Mouse (Mus musculus) midbrain, embryonic 11.5 days (tissue): ENCODE results near the gene Gm9944. TPM values are rescaled to one million over a fixed set of nuclear protein-coding genes. Genes with fewer than 3 reads are reported as not detected.

Experiments
- ATAC-seq: fragments of 200-750 bp; cut with Nextera tagmentation; 2 replicates; pipeline ENCODE4 v1.8.0; 2017; ENCODE audit warnings: moderate TSS enrichment, moderate library complexity; ENCODE audit not compliant: low FRiP score
- DNase-seq: peaks from one replicate; pipeline ENCODE4 v3.0.0; 2015; ENCODE audit warnings: low spot score; ENCODE audit errors: missing footprints
- H3K27ac ChIP-seq: fragments of 300-500 bp; sonication (generic); 2 replicates; pipeline ENCODE4 v1.5.1; 2014; ENCODE audit warnings: low read depth, low read length
- H3K27me3 ChIP-seq: fragments of 300-500 bp; sonication (generic); 2 replicates; pipeline ENCODE4 v1.6.1; 2014; ENCODE audit warnings: mild to moderate bottlenecking, low read length, moderate library complexity, mixed read lengths; ENCODE audit not compliant: control insufficient read depth, insufficient read depth
- H3K36me3 ChIP-seq: fragments of 300-500 bp; sonication (generic); 2 replicates; pipeline ENCODE4 v1.6.1; 2014; ENCODE audit warnings: mild to moderate bottlenecking, low read length, moderate library complexity, mixed read lengths; ENCODE audit not compliant: control insufficient read depth, insufficient read depth
- H3K4me1 ChIP-seq: fragments of 300-500 bp; sonication (generic); 2 replicates; pipeline ENCODE4 v1.6.1; 2014; ENCODE audit warnings: low read length; ENCODE audit not compliant: control insufficient read depth, insufficient read depth
- H3K4me2 ChIP-seq: fragments of 300-500 bp; sonication (generic); 2 replicates; pipeline ENCODE4 v1.6.1; 2014; ENCODE audit warnings: mild to moderate bottlenecking, moderate library complexity
- H3K4me3 ChIP-seq: fragments of 300-500 bp; sonication (generic); 2 replicates; pipeline ENCODE4 v1.5.1; 2014; ENCODE audit warnings: low read depth, low read length
- H3K9ac ChIP-seq: fragments of 300-500 bp; sonication (generic); 2 replicates; pipeline ENCODE4 v1.6.1; 2014; ENCODE audit warnings: low read length
- H3K9me3 ChIP-seq: fragments of 300-500 bp; sonication (generic); 2 replicates; pipeline ENCODE4 v1.6.1; 2016; ENCODE audit warnings: low read length; ENCODE audit not compliant: control insufficient read depth
- WGBS: fragments of 180-500 bp; shearing (Covaris S2); extraction: QIAGEN DNeasy Blood & Tissue Kit; methylation state at CpG from one replicate; pipeline ENCODE4 v1.1.7; 2014; 5-methylcytosine and 5-hydroxymethylcytosine counted together
- polyA plus RNA-seq: library from polyadenylated mRNA; unstranded; fragments of >200 nt; fragmentation: Nextera tagmentation; extraction: Ambion mirVana; gene quantifications from 2 replicates; pipeline ENCODE4 v1.2.1, GENCODE M21; 2014

Gene Gm9944
- polyA plus RNA-seq, 1 experiment from 2014 or later, result not detected

DNA sequence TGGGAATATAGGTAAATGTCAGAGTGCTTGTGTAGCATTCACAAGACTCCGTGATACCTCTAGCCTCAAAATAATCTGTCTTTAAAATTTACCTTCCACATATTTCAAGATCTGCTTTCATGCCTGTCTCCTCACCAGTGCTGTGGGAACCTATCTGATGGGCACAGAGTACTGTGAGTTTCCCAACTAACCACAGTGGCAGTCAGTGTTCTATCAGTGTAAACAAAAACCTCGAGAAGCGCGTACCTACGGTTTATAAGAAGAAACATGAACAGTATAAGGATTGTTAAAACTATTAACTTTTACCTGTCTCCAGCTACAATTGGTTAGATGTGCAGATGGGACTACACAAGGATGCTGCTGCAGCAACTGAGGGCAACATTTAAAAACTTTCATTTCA, 19.9 kb downstream of the Gm9944 start:
- Histone ChIP-seq H3K4me2 (no peak overlapping the region), H3K27ac (no peak overlapping the region), H3K4me1 (no peaks in the 10 kb centered on the region), H3K36me3 (no peaks in the 10 kb centered on the region), H3K4me3 (no peak overlapping the region), H3K27me3 (no peaks in the 10 kb centered on the region), H3K9me3 (peaks cover 7% of the 10 kb centered on the region; the same call in 1 of the 2 replicates), H3K9ac (no peak overlapping the region)
- 91% methylated on average over 5 of the region's 5 CpGs for WGBS
- ATAC-seq (no peak), DNase-seq (no peak)

- WGBS, result 83% methylated on average over 2 of the region's 2 CpGs
- Histone ChIP-seq H3K36me3 (no peaks in the 10 kb centered on the region), H3K27me3 (no peaks in the 10 kb centered on the region), H3K4me2 (no peak overlapping the region), H3K9ac (no peak overlapping the region), H3K4me1 (no peaks in the 10 kb centered on the region), H3K9me3 (peaks cover 4% of the 10 kb centered on the region; the same call in 1 of the 2 replicates), H3K27ac (no peak overlapping the region), H3K4me3 (no peak overlapping the region)
- ATAC-seq (no peak), DNase-seq (no peak)
Observed at GRCm38 (mm10) chr4:144430723-144431122, 22.4 kb downstream of the Gm9944 start.

- no peaks in the 10 kb centered on the region for H3K27me3 ChIP-seq
- WGBS, result 20% methylated on average over 3 of the region's 3 CpGs
- no peak for DNase-seq
- H3K9me3 ChIP-seq, result peaks cover 4% of the 10 kb centered on the region; the same call in 1 of the 2 replicates
- no peak overlapping the region for H3K4me2 ChIP-seq
- no peak overlapping the region for H3K27ac ChIP-seq
- no peaks in the 10 kb centered on the region for H3K4me1 ChIP-seq
- ATAC-seq, result no peak
- no peaks in the 10 kb centered on the region for H3K36me3 ChIP-seq
- no peak overlapping the region for H3K9ac ChIP-seq
- H3K4me3 ChIP-seq, result no peak overlapping the region
Observed at GRCm38 (mm10) chr4:144428868-144429267, 24.2 kb downstream of the Gm9944 start.

DNA sequence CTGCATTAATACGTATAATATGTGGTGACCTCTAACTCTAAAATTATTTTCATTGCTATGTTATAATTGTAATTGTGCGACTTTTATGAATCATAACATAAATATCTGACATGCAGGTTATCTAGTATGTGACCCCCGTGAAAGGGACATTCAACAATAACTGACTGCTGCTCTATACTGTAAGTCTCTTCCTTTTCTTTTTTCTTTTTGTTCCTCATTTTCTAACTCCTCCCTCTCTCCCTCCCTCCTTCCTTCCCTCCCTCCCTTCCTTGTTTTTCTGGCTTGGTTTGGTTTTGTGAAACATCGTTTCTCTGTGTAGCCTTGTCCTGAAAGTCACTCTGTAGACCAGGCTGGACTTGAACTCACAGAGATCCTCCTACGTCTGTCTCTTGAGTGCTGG, 28.5 kb downstream of the Gm9944 start:
- peaks cover 3% of the 10 kb centered on the region; the same call in 1 of the 2 replicates for H3K9me3 ChIP-seq
- no peak overlapping the region for H3K27ac ChIP-seq
- no peak overlapping the region for H3K4me2 ChIP-seq
- no peaks in the 10 kb centered on the region for H3K36me3 ChIP-seq
- no peak overlapping the region for H3K4me3 ChIP-seq
- no peak overlapping the region for H3K9ac ChIP-seq
- 80% methylated on average over 5 of the region's 5 CpGs for WGBS
- no peaks in the 10 kb centered on the region for H3K27me3 ChIP-seq
- ATAC-seq (no peak), DNase-seq (no peak)
- no peaks in the 10 kb centered on the region for H3K4me1 ChIP-seq

DNA sequence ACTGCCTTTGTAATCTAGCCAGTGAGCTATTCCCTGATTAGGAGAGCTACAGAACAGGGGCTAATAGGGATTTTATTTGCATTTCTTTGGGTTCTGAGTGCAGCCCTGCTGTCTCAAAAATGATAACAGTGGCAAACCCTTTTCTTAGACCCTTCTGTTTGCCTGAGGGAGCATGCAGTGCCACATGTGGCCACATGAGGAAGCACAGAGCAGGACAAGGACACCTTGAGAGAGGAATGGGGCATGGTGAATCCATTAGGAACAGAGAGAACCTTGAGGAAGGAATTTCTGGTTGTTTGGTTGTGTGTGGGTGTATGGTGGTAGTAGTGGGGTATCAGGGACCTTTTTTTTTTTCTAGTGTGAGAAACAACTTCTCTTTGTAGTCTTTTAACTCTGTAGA, 32.5 kb downstream of the Gm9944 start:
- no peak overlapping the region for H3K27ac ChIP-seq
- H3K9me3 ChIP-seq, result peaks cover 7% of the 10 kb centered on the region; the same call in 1 of the 2 replicates
- no peaks in the 10 kb centered on the region for H3K27me3 ChIP-seq
- H3K36me3 ChIP-seq, result no peaks in the 10 kb centered on the region
- DNase-seq (no peak), ATAC-seq (no peak)
- no peak overlapping the region for H3K4me2 ChIP-seq
- no peak overlapping the region for H3K4me3 ChIP-seq
- no peaks in the 10 kb centered on the region for H3K4me1 ChIP-seq
- H3K9ac ChIP-seq, result no peak overlapping the region

- Histone ChIP-seq H3K4me3 (no peak within 1 kb of the TSS), H3K27ac (no peak within 1 kb of the TSS), H3K4me1 (no peaks in the 10 kb centered on the region), H3K9me3 (no peaks in the 10 kb centered on the region; the same call in 1 of the 2 replicates), H3K9ac (no peak within 1 kb of the TSS), H3K27me3 (no peaks in the 10 kb centered on the region), H3K36me3 (no peaks in the 10 kb centered on the region), H3K4me2 (no peak within 1 kb of the TSS)
- no peak for ATAC-seq
- no peak for DNase-seq
- 83% methylated on average over 9 of the region's 9 CpGs for whole genome bisulfite sequencing
Observed at GRCm38 (mm10) chr4:144408290-144408689, 44.8 kb downstream of the Gm9944 start, which contains the start of gene Pramef12. Gene Pramef12 (minus strand): TSS chr4:144408464.

GRCm38 (mm10) chr4:144406261-144406660, 46.9 kb downstream of the Gm9944 start:
- Histone ChIP-seq H3K4me2 (no peak overlapping the region), H3K36me3 (no peaks in the 10 kb centered on the region), H3K9ac (no peak overlapping the region), H3K4me3 (no peak overlapping the region), H3K27ac (no peak overlapping the region), H3K4me1 (no peaks in the 10 kb centered on the region), H3K27me3 (no peaks in the 10 kb centered on the region), H3K9me3 (no peaks in the 10 kb centered on the region; the same call in 1 of the 2 replicates)
- 66% methylated on average over 3 of the region's 3 CpGs for WGBS
- ATAC-seq (no peak), DNase-seq (no peak)

DNA sequence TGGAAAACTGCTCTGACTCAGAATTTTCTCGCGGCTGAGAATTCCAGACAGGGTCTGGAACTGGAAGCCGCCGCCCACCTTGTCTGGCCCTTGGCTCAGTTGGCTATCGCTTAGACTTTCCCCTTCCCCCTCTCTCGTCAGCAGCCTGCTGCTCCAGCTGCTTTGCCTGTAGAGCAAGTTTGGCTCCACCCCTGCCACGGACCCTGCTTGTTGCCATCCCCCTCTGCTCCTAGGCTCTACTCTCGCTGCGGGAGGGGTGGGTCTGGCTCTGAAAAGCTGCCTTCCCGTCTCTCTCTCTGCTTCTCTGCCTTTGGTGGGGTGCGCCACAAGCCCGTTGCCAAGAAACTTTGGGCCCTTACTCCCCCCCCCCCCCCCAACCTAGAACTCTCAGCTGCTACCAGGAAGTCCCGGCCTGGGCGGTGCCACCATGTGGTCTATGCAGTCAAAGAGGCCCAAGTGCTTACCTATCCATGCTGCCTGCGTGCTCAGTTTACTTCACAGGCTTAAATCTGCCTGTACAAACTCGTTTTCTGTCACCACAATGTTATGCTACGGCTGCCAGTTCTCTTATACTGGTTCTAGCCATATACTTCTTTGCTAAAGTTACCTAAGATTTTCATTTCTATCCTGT, 48.5 kb downstream of the Gm9944 start:
- Histone ChIP-seq H3K9ac (no peak overlapping the region), H3K9me3 (no peaks in the 10 kb centered on the region; the same call in 1 of the 2 replicates), H3K36me3 (no peaks in the 10 kb centered on the region), H3K4me2 (peak overlapping the region; percentile 0; the same call in 1 of the 2 replicates), H3K4me3 (no peak overlapping the region), H3K27me3 (no peaks in the 10 kb centered on the region), H3K27ac (no peak overlapping the region), H3K4me1 (no peaks in the 10 kb centered on the region)
- 10% methylated on average over 17 of the region's 17 CpGs for WGBS
- no peak for DNase-seq
- ATAC-seq, result peak; percentile 73
